Mouse (Mus musculus) central nervous system, embryonic 11.5 days (tissue): ENCODE measurements around the gene Olfr211. TPM values are rescaled to one million over a fixed set of nuclear protein-coding genes. Genes with fewer than 3 reads are reported as not detected.

ENCODE experiments used
- polyA plus RNA-seq: library from polyadenylated mRNA; depleted of rRNA; stranded (reverse); fragments of >200 nt; gene quantifications from 2 replicates; pipeline ENCODE4 v1.2.3, GENCODE M21; 2012; rRNA removed

Gene Olfr211
- polyA plus RNA-seq, result not detected in 2 replicates

DNA sequence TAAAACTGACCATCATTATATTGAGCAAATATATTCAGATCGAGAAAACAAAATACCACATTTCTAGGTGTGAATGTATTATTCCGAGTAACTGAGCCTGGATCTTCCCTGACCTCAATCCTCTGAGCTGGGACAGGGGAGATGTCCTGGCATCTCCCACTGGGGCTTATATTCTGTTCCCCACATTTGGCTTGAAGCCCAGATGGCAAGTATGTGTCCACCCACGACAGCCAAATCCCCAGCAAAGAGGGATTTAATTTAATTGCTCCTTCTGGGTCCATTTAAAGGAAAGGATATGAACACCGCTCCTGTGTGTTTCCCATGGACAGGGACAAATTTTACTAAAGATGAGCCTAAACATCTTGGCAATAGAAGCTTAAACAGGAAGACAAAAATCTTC lies at the start of gene Olfr211:
TSS of gene Olfr211 (plus strand) at position 301 of the 400 bp plus-strand sequence.

DNA sequence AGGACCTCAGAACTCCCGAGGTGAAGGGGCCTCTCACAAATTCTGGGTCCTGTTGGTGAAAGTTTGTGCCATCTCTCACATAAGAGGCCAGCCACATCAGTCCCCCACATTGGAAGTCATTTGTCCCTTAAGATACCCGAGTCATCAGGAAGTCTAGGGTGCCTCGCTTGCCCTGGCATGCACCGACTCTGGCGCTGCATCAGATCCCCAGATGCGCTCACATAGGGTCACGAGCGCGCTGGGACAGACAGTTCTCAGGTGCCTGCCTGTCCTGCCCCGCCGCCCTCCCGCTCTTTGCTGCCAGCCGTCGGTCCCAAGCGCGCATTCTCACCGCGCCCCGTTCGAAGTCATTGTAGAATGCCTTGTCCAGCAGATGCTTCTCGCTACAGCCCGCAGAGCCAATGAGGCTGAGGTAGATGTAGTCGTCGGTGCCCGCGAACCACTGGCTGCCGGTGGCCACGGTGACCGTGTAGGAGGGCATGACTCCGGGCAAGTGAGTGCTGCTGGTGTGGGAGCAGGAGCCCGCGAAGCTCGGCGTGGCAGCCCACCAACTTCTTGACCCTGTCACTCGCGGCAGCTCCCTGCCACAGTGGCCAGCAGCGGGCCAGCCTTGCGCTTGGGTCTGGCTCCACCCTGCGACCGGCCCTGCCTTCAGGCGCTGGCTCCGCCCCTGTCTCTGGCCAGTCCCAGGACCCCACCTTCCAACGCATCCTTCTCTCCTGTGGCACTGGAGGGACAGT lies 28.2 kb upstream of the Olfr211 start, which contains the start of gene Alox5:
TSS of gene Alox5 (minus strand) at position 635 of the 740 bp plus-strand sequence.

DNA sequence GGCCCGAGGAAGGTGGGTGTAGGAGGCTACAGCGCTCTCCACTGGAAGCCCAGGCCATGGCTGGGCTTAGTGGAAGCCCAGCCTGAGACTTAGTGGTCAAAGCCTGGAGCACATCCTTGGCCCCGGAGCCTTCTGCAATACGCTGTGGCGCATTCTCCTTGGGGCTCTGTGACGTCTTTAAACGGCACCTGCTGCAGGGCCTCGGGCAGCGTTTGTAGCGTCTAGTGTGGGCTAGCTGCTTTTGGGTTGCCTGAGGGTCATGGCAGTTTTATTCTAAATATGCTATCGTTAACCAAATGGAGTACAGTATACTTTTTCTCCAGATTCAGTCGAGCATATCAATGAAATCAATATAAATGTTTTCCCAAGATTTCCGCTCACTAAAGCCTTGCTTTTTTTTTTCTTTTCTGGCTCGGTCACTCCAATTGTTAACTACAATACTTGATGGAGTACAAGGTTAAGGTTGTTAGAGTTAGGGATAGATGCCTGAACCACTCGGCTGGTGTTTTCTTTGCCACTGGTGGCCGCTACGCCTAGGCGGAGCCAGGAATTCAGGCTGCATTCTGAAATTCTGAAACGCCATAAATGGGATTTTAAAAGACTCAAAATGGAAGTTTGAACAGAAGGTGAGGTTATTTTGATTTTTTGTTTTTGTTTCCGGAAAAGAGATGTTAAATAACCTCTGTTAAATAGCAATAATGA lies 17.6 kb downstream of the Olfr211 start, which contains the start of gene Olfr212:
TSS of gene Olfr212 (plus strand) at position 215 of the 702 bp plus-strand sequence.

DNA sequence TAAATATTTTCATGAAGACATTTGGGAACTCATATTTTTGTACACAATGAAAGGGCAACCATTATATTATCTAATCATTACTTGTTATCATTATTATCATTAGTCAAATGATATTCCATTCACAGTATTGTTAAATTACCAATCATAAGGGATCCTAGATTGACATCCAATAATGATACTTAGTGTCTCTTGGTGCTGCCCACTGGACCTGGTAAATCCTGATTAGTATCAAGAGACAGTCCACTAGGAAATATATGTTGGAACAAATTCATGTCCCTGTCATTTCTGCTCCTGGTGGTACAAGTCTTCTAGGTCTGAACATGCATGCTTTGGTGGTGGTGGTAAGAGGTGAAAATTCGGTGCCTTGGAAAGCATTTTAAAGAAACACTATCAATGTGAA lies 49.3 kb downstream of the Olfr211 start, which contains the start of gene Olfr213:
TSS of gene Olfr213 (plus strand) at position 301 of the 400 bp plus-strand sequence.

Other genes starting within 250 kb of the Olfr211 start
- gene Zfand4, start 224.9 kb upstream of the Olfr211 start, polyA plus RNA-seq, result 6.0 and 8.1 TPM in 2 replicates
- gene March8, start 151.1 kb upstream of the Olfr211 start, polyA plus RNA-seq, result 59.2 and 68.2 TPM in 2 replicates
- gene Alox5, start 27.9 kb upstream of the Olfr211 start, polyA plus RNA-seq, result 0.59 and 0.62 TPM in 2 replicates
- gene Olfr212, start 17.4 kb downstream of the Olfr211 start, polyA plus RNA-seq, result not detected in 2 replicates
- not detected in 2 replicates for gene Olfr213, start 49.4 kb downstream of the Olfr211 start, polyA plus RNA-seq
- gene Gm5580, start 62.0 kb downstream of the Olfr211 start, polyA plus RNA-seq, result 0.09 and 0.31 TPM in 2 replicates
- gene Olfr214, start 65.1 kb downstream of the Olfr211 start, polyA plus RNA-seq, result not detected in 2 replicates
- not detected in 2 replicates for gene Olfr215, start 95.1 kb downstream of the Olfr211 start, polyA plus RNA-seq
- 153 and 167 TPM in 2 replicates for gene Zfp422, start 139.9 kb downstream of the Olfr211 start, polyA plus RNA-seq
- gene Depp1, start 161.5 kb downstream of the Olfr211 start, polyA plus RNA-seq, result 2.6 and 6.3 TPM in 2 replicates
- 13.6 and 13.8 TPM in 2 replicates for gene Rassf4, start 184.9 kb downstream of the Olfr211 start, polyA plus RNA-seq
- gene Tmem72, start 227.8 kb downstream of the Olfr211 start, polyA plus RNA-seq, result 0.01 and 0.04 TPM in 2 replicates